Mouse (Mus musculus): ENCODE measurements at regions not wholly inside any gene's neighbourhood (a gene's known extent, or its start where the extent isn't known, plus 50 kb on each side); places are given as distances from the start of the nearest gene placed in this dataset.
A peak's percentile ranks its signal among the peaks of the same experiment; 100 is the strongest.

DNA sequence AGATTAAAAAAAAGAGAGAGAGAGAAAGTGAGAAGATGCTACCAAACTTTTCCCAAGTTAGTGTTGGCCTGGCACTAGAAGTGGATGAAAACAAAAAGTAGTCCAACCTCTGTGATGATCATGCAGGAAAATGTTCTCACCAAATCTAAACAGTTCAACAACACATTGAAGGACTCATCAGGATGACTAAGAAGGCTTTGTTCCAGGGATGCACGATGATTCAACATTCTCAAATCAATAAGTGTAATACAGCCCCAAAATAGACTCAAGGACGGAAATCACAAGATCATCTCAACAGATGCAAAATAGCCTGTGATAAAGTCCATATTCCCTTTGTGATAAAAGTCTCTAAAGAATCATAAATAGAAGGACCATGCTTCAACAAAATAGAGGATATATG, 106.3 kb downstream of the Cysltr2 start:
- no peaks in the 10 kb centered on the region for H3K4me1 ChIP-seq
- H3K9ac ChIP-seq = no peak overlapping the region
- no peaks in the 10 kb centered on the region for H3K27me3 ChIP-seq (replicated peaks)
- H3K27ac ChIP-seq = no peak overlapping the region
- H3K4me3 ChIP-seq (replicated peaks) = no peak overlapping the region
- no peaks in the 10 kb centered on the region for H3K9me3 ChIP-seq
- H3K4me2 ChIP-seq = no peak overlapping the region
- ATAC-seq (ENCODE audit: insufficient read depth, low FRiP score, low read depth) = no peak
- H3K36me3 ChIP-seq = no peaks in the 10 kb centered on the region
- WGBS = 82% methylated on average over 2 of the region's 2 CpGs

DNA sequence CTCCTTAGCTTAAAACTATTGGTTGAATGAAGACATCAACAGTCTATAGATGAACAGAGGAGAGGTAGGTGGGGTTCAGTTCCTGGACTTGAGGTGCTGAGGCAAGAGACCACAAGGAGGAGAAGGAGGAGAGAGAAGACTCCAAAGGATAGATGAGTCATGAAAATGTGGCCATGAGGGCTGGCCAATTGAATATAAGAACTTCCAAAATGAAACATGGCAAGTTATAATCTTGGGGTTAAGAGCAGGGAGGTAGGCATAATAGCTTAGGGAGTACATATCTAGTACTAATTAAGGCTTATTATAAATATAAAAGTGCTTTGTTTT, 109.9 kb downstream of the Cysltr2 start:
- ATAC-seq (ENCODE audit: insufficient read depth, low FRiP score, low read depth) = no peak
- Histone ChIP-seq H3K4me3 (replicated peaks) (no peak overlapping the region), H3K4me1 (no peaks in the 10 kb centered on the region), H3K9me3 (no peaks in the 10 kb centered on the region), H3K9ac (no peak overlapping the region), H3K27ac (no peak overlapping the region), H3K27me3 (replicated peaks) (no peaks in the 10 kb centered on the region), H3K36me3 (no peaks in the 10 kb centered on the region), H3K4me2 (no peak overlapping the region)

DNA sequence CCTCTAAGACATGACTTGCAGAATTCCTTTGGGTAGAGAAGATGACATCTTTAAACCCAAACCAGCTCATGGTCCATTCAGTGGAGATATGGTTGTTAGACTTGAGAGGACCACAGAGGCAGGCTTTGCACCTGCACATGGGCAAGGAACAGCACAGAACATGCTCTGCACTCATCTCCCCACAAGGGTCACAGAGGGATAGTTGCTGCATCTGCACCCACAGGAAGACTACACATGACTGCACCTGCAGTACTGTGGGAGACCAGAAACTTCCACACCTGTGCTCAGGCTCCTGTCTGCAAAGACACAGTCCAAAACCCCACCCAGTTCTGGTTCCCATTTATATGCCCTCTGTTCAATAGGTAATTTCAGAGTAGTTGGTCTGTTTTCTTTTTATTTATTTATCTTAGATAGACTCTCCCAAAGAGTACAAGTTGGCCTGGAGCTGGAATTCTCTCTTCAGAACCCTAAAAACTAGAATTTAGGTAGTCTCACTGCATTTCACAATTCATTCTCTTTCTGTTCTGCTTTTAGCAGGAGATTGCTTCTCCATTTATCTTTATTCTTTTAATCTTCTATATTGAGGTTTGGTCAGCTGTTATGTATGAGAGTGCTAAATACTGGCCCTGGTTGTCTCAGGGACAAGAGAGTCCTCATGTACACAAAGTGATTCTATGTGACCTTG, 110.4 kb downstream of the Cysltr2 start:
- no peak overlapping the region for H3K4me3 ChIP-seq (replicated peaks)
- ATAC-seq (ENCODE audit: insufficient read depth, low FRiP score, low read depth) = no peak
- no peak overlapping the region for H3K9ac ChIP-seq
- no peak overlapping the region for H3K27ac ChIP-seq
- H3K36me3 ChIP-seq = no peaks in the 10 kb centered on the region
- H3K4me2 ChIP-seq = no peak overlapping the region
- H3K27me3 ChIP-seq (replicated peaks) = no peaks in the 10 kb centered on the region
- no peaks in the 10 kb centered on the region for H3K9me3 ChIP-seq
- H3K4me1 ChIP-seq = no peaks in the 10 kb centered on the region

DNA sequence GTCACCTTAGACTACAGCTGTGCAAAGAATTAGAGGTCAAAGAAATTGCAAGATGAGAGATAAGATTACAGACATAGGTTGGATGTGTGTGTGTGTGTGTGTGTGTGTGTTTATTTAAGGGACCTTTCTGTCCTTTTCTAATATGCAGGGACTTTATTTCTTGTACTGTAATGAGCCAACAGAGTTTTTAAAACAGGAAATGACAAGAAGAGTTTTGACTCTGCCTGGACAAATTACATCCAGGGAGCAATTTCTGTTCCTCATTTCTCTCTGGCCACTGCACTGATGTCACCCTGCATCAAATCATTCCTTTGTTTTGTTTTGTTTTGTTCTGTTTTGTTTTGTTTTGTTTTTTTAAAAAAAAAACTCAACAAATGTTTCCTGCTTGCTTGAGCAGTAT, 115.3 kb downstream of the Cysltr2 start:
- ATAC-seq (ENCODE audit: insufficient read depth, low FRiP score, low read depth) = no peak
- no peaks in the 10 kb centered on the region for H3K27me3 ChIP-seq (replicated peaks)
- no peaks in the 10 kb centered on the region for H3K36me3 ChIP-seq
- H3K4me3 ChIP-seq (replicated peaks) = no peak overlapping the region
- no peak overlapping the region for H3K4me2 ChIP-seq
- no peaks in the 10 kb centered on the region for H3K4me1 ChIP-seq
- no peak overlapping the region for H3K27ac ChIP-seq
- H3K9me3 ChIP-seq = no peaks in the 10 kb centered on the region
- no peak overlapping the region for H3K9ac ChIP-seq

- ATAC-seq (ENCODE audit: insufficient read depth, low FRiP score, low read depth) = no peak
- no peaks in the 10 kb centered on the region for H3K36me3 ChIP-seq
- H3K9me3 ChIP-seq = no peaks in the 10 kb centered on the region
- H3K27ac ChIP-seq = no peak overlapping the region
- H3K4me2 ChIP-seq = no peak overlapping the region
- H3K4me1 ChIP-seq = no peaks in the 10 kb centered on the region
- H3K9ac ChIP-seq = no peak overlapping the region
- WGBS = 62% methylated on average over 9 of the region's 9 CpGs
- H3K27me3 ChIP-seq (replicated peaks) = no peaks in the 10 kb centered on the region
- no peak overlapping the region for H3K4me3 ChIP-seq (replicated peaks)
Observed at GRCm38 (mm10) chr14:72932296-72932695, 116.6 kb downstream of the Cysltr2 start.

DNA sequence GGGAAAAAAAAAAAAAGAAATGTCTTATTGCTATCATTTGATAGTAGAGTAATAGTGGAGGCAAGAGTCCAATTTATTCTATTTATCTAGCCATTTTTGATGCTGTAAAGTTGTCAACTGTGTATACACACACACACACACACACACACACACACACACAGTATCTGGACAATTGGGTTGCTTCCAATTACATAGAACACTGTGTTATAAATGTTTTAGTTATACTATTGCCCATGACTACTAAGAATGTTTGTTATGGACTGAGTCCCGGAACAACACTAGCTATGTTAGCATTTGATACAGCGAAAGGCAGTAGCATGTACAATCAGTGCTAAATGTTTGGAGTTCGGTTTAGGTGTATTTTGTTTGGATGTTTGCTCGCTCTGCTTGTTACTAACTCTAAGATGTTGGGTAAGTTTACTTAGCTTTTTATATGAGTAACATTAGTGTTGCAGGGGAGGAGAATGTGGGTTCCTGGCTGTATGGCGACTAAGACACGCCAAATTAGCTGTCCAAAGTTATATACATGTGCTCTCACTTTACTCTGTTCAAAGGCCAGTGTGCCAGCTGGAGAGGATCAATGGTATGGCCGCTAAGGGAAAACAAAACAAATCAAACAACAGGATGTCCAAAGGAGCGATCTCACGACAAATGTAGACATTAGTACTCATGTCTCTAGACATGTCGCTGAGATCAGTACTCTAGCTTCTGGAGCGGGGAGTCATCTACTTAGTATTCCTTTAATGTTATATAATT, 147.6 kb downstream of the Cysltr2 start:
- no peaks in the 10 kb centered on the region for H3K9me3 ChIP-seq
- no peaks in the 10 kb centered on the region for H3K27me3 ChIP-seq (replicated peaks)
- H3K27ac ChIP-seq = no peak overlapping the region
- H3K4me2 ChIP-seq = no peak overlapping the region
- H3K4me1 ChIP-seq = no peaks in the 10 kb centered on the region
- H3K4me3 ChIP-seq (replicated peaks) = no peak overlapping the region
- no peak overlapping the region for H3K9ac ChIP-seq
- 78% methylated on average over 11 of the region's 11 CpGs for WGBS
- no peak for ATAC-seq (ENCODE audit: insufficient read depth, low FRiP score, low read depth)
- H3K36me3 ChIP-seq = no peaks in the 10 kb centered on the region

- H3K27me3 ChIP-seq (replicated peaks) = no peaks in the 10 kb centered on the region
- H3K9ac ChIP-seq = no peak overlapping the region
- H3K4me3 ChIP-seq (replicated peaks) = no peak overlapping the region
- H3K4me1 ChIP-seq = no peaks in the 10 kb centered on the region
- no peak for ATAC-seq (ENCODE audit: insufficient read depth, low FRiP score, low read depth)
- no peak overlapping the region for H3K27ac ChIP-seq
- no peaks in the 10 kb centered on the region for H3K9me3 ChIP-seq
- 87% methylated on average over 4 of the region's 4 CpGs for WGBS
- no peaks in the 10 kb centered on the region for H3K36me3 ChIP-seq
- H3K4me2 ChIP-seq = no peak overlapping the region
Observed at GRCm38 (mm10) chr14:72899630-72900029, 149.3 kb downstream of the Cysltr2 start.

- H3K4me3 ChIP-seq (replicated peaks) = no peak overlapping the region
- no peak for ATAC-seq (ENCODE audit: insufficient read depth, low FRiP score, low read depth)
- no peak overlapping the region for H3K9ac ChIP-seq
- 74% methylated on average over 2 of the region's 2 CpGs for WGBS
- H3K4me2 ChIP-seq = no peak overlapping the region
- no peaks in the 10 kb centered on the region for H3K27me3 ChIP-seq (replicated peaks)
- no peaks in the 10 kb centered on the region for H3K36me3 ChIP-seq
- H3K27ac ChIP-seq = no peak overlapping the region
- no peaks in the 10 kb centered on the region for H3K4me1 ChIP-seq
- no peaks in the 10 kb centered on the region for H3K9me3 ChIP-seq
Observed at GRCm38 (mm10) chr14:72892316-72892715, 156.6 kb downstream of the Cysltr2 start.

- ATAC-seq (ENCODE audit: insufficient read depth, low FRiP score, low read depth) = no peak
- Histone ChIP-seq H3K27me3 (replicated peaks) (no peaks in the 10 kb centered on the region), H3K9ac (no peak overlapping the region), H3K4me1 (0 out of 2 replicates have a peak, but pooled peaks cover 3% of the 10 kb centered on the region), H3K9me3 (no peaks in the 10 kb centered on the region), H3K27ac (no peak overlapping the region), H3K36me3 (no peaks in the 10 kb centered on the region), H3K4me2 (no peak overlapping the region), H3K4me3 (replicated peaks) (no peak overlapping the region)
- 64% methylated on average over 5 of the region's 5 CpGs for WGBS
Observed at GRCm38 (mm10) chr14:72889663-72890062, 159.3 kb downstream of the Cysltr2 start.

DNA sequence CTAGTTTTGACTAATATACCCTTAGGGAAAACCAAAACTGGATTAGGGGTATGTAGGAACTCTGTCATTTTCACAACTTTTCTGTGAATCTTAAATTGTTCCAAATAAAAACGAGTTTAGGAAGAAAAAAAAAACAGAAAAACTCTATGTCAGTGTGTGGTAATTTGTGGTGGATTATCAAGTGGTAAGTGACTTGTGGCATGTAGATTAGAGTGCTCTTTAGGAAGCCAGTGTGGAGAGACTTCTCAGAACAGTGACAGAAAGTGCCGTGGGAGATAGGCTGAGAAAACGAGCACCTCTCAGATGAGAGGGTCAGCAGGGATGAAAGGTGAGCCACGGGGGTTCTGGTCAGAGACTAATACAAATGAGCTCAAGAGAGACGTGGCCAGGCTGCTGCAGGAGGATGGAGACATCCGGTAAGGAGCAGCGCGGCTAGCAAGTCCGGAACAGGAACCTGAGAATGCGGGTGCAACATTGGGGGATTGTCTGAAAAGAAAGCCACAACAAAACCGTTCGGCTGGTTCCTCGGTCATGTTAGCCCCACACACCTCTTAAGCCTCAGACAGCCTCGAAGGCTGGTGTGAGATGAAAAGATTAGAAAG, 161.3 kb downstream of the Cysltr2 start:
- Histone ChIP-seq H3K9ac (no peak overlapping the region), H3K36me3 (no peaks in the 10 kb centered on the region), H3K4me2 (peak overlapping the region; percentile 21; the same call in 1 of the 2 replicates), H3K4me3 (replicated peaks) (no peak overlapping the region), H3K27ac (no peak overlapping the region), H3K27me3 (replicated peaks) (no peaks in the 10 kb centered on the region), H3K9me3 (no peaks in the 10 kb centered on the region), H3K4me1 (0 out of 2 replicates have a peak, but pooled peaks cover 3% of the 10 kb centered on the region)
- no peak for ATAC-seq (ENCODE audit: insufficient read depth, low FRiP score, low read depth)
- WGBS = 26% methylated on average over 14 of the region's 14 CpGs

DNA sequence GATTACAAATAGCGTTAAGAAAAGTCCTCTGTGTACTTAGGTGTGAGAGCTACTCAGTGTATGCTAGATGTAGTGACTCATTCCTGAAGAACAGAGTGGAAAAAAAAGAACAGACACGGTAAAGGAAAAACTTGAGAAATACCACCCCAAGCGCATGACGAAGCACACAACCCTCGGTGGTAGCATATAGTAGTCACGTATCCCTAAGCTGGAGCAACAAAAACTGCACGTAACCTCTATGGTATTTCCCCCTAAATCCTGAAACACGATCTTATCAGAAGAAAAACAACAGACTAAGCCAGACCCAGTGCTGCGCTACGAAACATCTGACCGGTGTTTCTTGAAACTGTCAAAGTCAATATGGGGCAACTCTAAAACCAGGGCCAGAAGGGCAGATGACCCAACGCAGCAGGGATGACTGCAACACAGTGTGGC, 162.0 kb downstream of the Cysltr2 start:
- no peak for ATAC-seq (ENCODE audit: insufficient read depth, low FRiP score, low read depth)

GRCm38 (mm10) chr14:72885824-72886223, 163.1 kb downstream of the Cysltr2 start:
- no peak for ATAC-seq (ENCODE audit: insufficient read depth, low FRiP score, low read depth)
- Histone ChIP-seq H3K27ac (no peak overlapping the region), H3K9ac (no peak overlapping the region), H3K9me3 (no peaks in the 10 kb centered on the region), H3K4me2 (no peak overlapping the region), H3K4me1 (0 out of 2 replicates have a peak, but pooled peaks cover 3% of the 10 kb centered on the region), H3K36me3 (no peaks in the 10 kb centered on the region), H3K27me3 (replicated peaks) (no peaks in the 10 kb centered on the region), H3K4me3 (replicated peaks) (no peak overlapping the region)
- WGBS = 77% methylated on average over 4 of the region's 4 CpGs

More for the DNA sequence above, 162.0 kb downstream of the Cysltr2 start:
- Histone ChIP-seq H3K9ac (no peak overlapping the region), H3K4me2 (no peak overlapping the region), H3K27me3 (replicated peaks) (no peaks in the 10 kb centered on the region), H3K9me3 (no peaks in the 10 kb centered on the region), H3K27ac (no peak overlapping the region), H3K4me3 (replicated peaks) (no peak overlapping the region), H3K36me3 (no peaks in the 10 kb centered on the region), H3K4me1 (0 out of 2 replicates have a peak, but pooled peaks cover 3% of the 10 kb centered on the region)
- 24% methylated on average over 12 of the region's 12 CpGs for WGBS

All from stomach, embryonic 15.5 days (tissue).